8 mouse cellular contexts compared by ENCODE assay signal in the genomic region with DNA sequence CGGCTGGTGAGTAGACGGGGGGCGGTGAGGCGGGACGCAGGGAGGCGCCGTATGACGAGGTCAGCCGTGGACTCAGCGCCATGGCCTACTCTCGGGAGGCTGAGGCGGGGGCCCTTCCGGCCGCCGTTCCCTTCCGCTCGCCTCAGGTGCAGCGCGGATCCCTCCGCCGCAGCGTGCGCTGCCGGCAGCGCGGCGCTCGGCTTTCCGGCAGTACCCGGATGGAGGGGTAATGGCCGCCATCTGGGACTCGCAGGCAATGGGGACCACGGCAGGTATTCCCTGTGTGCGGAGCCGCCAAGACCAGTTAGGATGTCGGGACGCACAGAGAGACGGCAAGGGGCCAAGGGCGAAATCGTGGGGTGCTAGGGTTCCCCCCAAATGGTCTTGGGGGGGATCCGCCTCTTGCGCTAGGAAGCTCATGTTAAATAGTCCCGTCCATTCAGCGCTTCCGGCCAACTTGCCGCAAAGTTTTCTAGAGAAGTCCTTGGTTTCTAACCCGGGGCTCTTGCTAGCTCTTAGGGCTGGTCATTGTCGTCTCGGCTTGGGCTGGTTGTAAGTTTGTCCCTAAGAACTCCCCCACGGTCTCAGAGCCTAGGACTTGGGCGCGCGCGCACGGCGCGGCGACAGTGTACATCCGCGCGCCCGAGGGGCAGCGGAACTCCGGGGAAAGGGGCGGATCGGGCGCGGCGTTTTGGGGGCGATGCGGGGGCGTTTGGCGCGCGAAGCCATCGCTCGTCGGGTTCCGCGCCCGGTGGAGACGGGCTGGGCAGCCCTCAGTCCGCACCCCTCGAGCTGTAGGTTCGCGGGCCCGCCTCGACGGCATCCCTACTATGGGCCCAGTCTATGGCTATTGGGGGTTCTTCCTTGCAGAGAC. TPM values are rescaled to one million over a fixed set of nuclear protein-coding genes. Genes with fewer than 3 reads are reported as not detected.
DNase-seq lines count a peak whose midpoint lies in the region; ATAC-seq and TF ChIP-seq lines count a peak whose summit lies in the region.

A gene (plus strand): TSS at position 187 of the 874 bp plus-strand sequence.

- H3K9me3 ChIP-seq in MEL (replicated peaks; ENCODE audit: insufficient read depth, low read length): no peaks in the 10 kb centered on the region
- peaks cover 5% of the 10 kb centered on the region; the same call in 1 of the 2 replicates for H3K9me3 ChIP-seq in hindbrain, embryonic 10.5 days
- 0 out of 2 replicates have a peak, but pooled peaks cover 7% of the 10 kb centered on the region for H3K9me3 ChIP-seq in lung, postnatal 0 days (ENCODE audit: low read length)

- no peaks in the 10 kb centered on the region; a peak in 1 of 4 replicates for H3K36me3 ChIP-seq in MEL (ENCODE audit: control insufficient read depth in 1 of 2, insufficient read depth in 2 of 2, low read length in 2 of 2)
- H3K36me3 ChIP-seq in hindbrain, embryonic 10.5 days: peaks cover 23% of the 10 kb centered on the region
- H3K36me3 ChIP-seq in lung, postnatal 0 days (ENCODE audit: insufficient read depth, low read length): no peaks in the 10 kb centered on the region

- H3K9ac ChIP-seq in MEL (ENCODE audit: control insufficient read depth, low read depth, low read length, poor library complexity, severe bottlenecking): peak within 1 kb of the TSS; percentile 74
- peak within 1 kb of the TSS; percentile 59 for H3K9ac ChIP-seq in lung, postnatal 0 days (replicated peaks; ENCODE audit: low read depth)

- no peak for TF ChIP-seq CTCF in MEL (IDR thresholded peaks at IDR 0.05 in 2 of 3, conservative IDR thresholded peaks at IDR 0.05 in 1 of 3; ENCODE audit: control insufficient read depth in 1 of 3, insufficient read depth in 1 of 3, low read depth in 2 of 3, low read length in 3 of 3, poor library complexity in 1 of 3, severe bottlenecking in 1 of 3)
- TF ChIP-seq CTCF in lung, postnatal 0 days (IDR thresholded peaks at IDR 0.05): no peak

- H3K4me2 ChIP-seq in lung, postnatal 0 days (replicated peaks; ENCODE audit: low read depth, low read length): peak within 1 kb of the TSS; percentile 72

- TF ChIP-seq POLR2A in MEL (IDR thresholded peaks at IDR 0.05; ENCODE audit: control insufficient read depth in 1 of 2, insufficient read depth in 1 of 2, low read depth in 1 of 2, low read length in 2 of 2, poor library complexity in 1 of 2): peak; percentile 59 to 68; a peak in 2 of 4 replicates

- peak; percentile 96 for ATAC-seq in frontal cortex, adult (ENCODE audit: low TSS enrichment)
- ATAC-seq in lung, postnatal 0 days: peak; percentile 97

- no peaks in the 10 kb centered on the region; a peak in 1 of 4 replicates for H3K4me1 ChIP-seq in MEL (ENCODE audit: control insufficient read depth in 1 of 2, insufficient read depth in 2 of 2, low read length in 2 of 2)
- peaks cover 9% of the 10 kb centered on the region; the same call in 1 of the 2 replicates for H3K4me1 ChIP-seq in hindbrain, embryonic 10.5 days (replicated peaks)
- peaks cover 4% of the 10 kb centered on the region for H3K4me1 ChIP-seq in lung, postnatal 0 days (ENCODE audit: insufficient read depth, low read depth, low read length)

- peak within 1 kb of the TSS; percentile 62 for H3K27ac ChIP-seq in MEL (ENCODE audit: control insufficient read depth, low read depth, low read length)
- H3K27ac ChIP-seq in hindbrain, embryonic 10.5 days: peak within 1 kb of the TSS; percentile 99
- peak within 1 kb of the TSS; percentile 93 for H3K27ac ChIP-seq in lung, postnatal 0 days (ENCODE audit: low read length)

- WGBS in hindbrain, embryonic 10.5 days: under 1% methylated on average over 89 of the region's 89 CpGs
- under 1% methylated on average over 89 of the region's 89 CpGs for WGBS in lung, postnatal 0 days

- no peak for TF ChIP-seq RAD21 in MEL (IDR thresholded peaks at IDR 0.05; ENCODE audit: low read depth, low read length)

- peaks cover 0 to 3% of the 10 kb centered on the region in 2 experiments; a peak in 1 of 4 replicates for H3K27me3 ChIP-seq in MEL (ENCODE audit: control insufficient read depth in 1 of 2, insufficient read depth in 2 of 2, low read length in 2 of 2)
- peaks cover 38% of the 10 kb centered on the region for H3K27me3 ChIP-seq in hindbrain, embryonic 10.5 days (ENCODE audit: insufficient read depth, poor library complexity, severe bottlenecking)
- 0 out of 2 replicates have a peak, but pooled peaks cover 5% of the 10 kb centered on the region for H3K27me3 ChIP-seq in lung, postnatal 0 days (replicated peaks; ENCODE audit: insufficient read depth, low read length)

- TF ChIP-seq EP300 in MEL (IDR thresholded peaks at IDR 0.05; ENCODE audit: low read depth in 1 of 2, low read length in 2 of 2): no peak
- TF ChIP-seq EP300 in lung, postnatal 0 days (IDR thresholded peaks at IDR 0.05): no peak

- H3K79me2 ChIP-seq in MEL (ENCODE audit: control insufficient read depth, insufficient read depth, low read length, poor library complexity): no peaks in the 10 kb centered on the region; the same call in 1 of the 2 replicates

- peak; percentile 89 for DNase-seq in MEL (ENCODE audit: low read depth, low spot score)
- peak; percentile 85 for DNase-seq in cerebellum, adult 9-10 months
- DNase-seq in hindbrain, embryonic 10.5 days (ENCODE audit: low spot score): peak; percentile 93
- DNase-seq in layer of hippocampus, adult 9-11 months: peak; percentile 85
- peak; percentile 95 for DNase-seq in lung, postnatal 0 days (ENCODE audit: low spot score)
- peak; percentile 83 for DNase-seq in ovary, postnatal 14 days (ENCODE audit: low spot score)
- peak; percentile 89 for DNase-seq in thymus, postnatal 14 days

- peak within 1 kb of the TSS; percentile 72 to 76 for H3K4me3 ChIP-seq in MEL (ENCODE audit: control insufficient read depth in 1 of 2, insufficient read depth in 1 of 2, low read depth in 2 of 2, low read length in 2 of 2)
- H3K4me3 ChIP-seq in hindbrain, embryonic 10.5 days: peak within 1 kb of the TSS; percentile 85
- H3K4me3 ChIP-seq in lung, postnatal 0 days (ENCODE audit: low read depth, low read length): peak within 1 kb of the TSS; percentile 83

TF ChIP-seq in MEL, 35 proteins besides CTCF, POLR2A, EP300 and RAD21:
- TF ChIP-seq ZMIZ1 (IDR thresholded peaks at IDR 0.05; ENCODE audit: low read depth, low read length) (peak; percentile 34; the same call in 1 of the 2 replicates), CHD1 (IDR thresholded peaks at IDR 0.05; ENCODE audit: low read depth, low read length) (no peak), HCFC1 (IDR thresholded peaks at IDR 0.05; ENCODE audit: low read depth, low read length) (peak; percentile 70), ELF1 (IDR thresholded peaks at IDR 0.05; ENCODE audit: low read depth, low read length) (peak; percentile 51), TBP (IDR thresholded peaks at IDR 0.05; ENCODE audit: low read depth, low read length) (0 out of 2 replicates have a peak, but pooled peaks have one; percentile 32), TCF12 (IDR thresholded peaks at IDR 0.05; ENCODE audit: low read depth, low read length) (peak; percentile 26; the same call in 1 of the 2 replicates), USF1 (IDR thresholded peaks at IDR 0.05; ENCODE audit: low read depth, low read length) (no peak), KAT2A (conservative IDR thresholded peaks at IDR 0.05; ENCODE audit: low read depth, low read length) (peak; percentile 54; the same call in 1 of the 2 replicates), E2F4 (IDR thresholded peaks at IDR 0.05; ENCODE audit: borderline replicate concordance, low read depth, low read length) (peak; percentile 47; the same call in 1 of the 2 replicates), MXI1 (IDR thresholded peaks at IDR 0.05; ENCODE audit: low read depth, low read length) (no peak)

RNA-seq across cellular contexts. Expression of the gene that starts here (rescaled TPM):
- total RNA-seq in MEL (2012; rRNA removed): 2.5 and 3.1 TPM in 2 replicates
- 10 to 100 TPM in 1 of 2 experiments, 1 to 10 TPM in 1; 3.1 to 22.0 TPM for polyA plus RNA-seq in MEL (2012; ENCODE audit: insufficient read depth in 1 of 2, insufficient read length in 2 of 2, low read depth in 1 of 2, low replicate concordance in 2 of 2, missing spikeins in 1 of 2)
- polyA plus RNA-seq in hindbrain, embryonic 10.5 days (2016; fragmentation: Nextera tagmentation; extraction: Ambion mirVana): 10.1 and 11.3 TPM in 2 replicates
- polyA plus RNA-seq in lung, postnatal 0 days (2015; fragmentation: Nextera tagmentation; extraction: Ambion mirVana): 5.9 and 6.7 TPM in 2 replicates

Comparison
In these comparisons a context has a peak if more than half of its experiments do, and no peak if none do; other contexts are left out.
1. Peak in every context shown above with its lines: DNase-seq, ATAC-seq, H3K4me3 ChIP-seq and H3K27ac ChIP-seq.